ENCODE assay signal across 26 mouse cellular contexts in genomic region chr5:147327636-147328035, GRCm38 (mm10). TPM values are rescaled to one million over a fixed set of nuclear protein-coding genes. Genes with fewer than 3 reads are reported as not detected.
DNase-seq lines count a peak whose midpoint lies in the region; ATAC-seq and TF ChIP-seq lines count a peak whose summit lies in the region.
"Had no signal": no experiment of that assay in that cellular context is flagged by ENCODE, and none has a peak within 500 bp of the region (broad histone marks: within the 10 kb centered on the region; RNA-seq: fewer than 3 reads in every experiment).

No protein-coding gene starts in this region.

- no peak overlapping the region for H3K27ac ChIP-seq in intestine, postnatal 0 days (ENCODE audit: low read depth, low read length)
- no peak overlapping the region for H3K27ac ChIP-seq in intestine, embryonic 16.5 days (ENCODE audit: low read length)
- H3K27ac ChIP-seq in lung, embryonic 14.5 days (ENCODE audit: low read depth) = no peak overlapping the region
- no peak overlapping the region for H3K27ac ChIP-seq in MEL (ENCODE audit: control insufficient read depth, low read depth, low read length)
- no peak overlapping the region for H3K27ac ChIP-seq in small intestine, adult 2 months (ENCODE audit: insufficient read depth, low read depth, low read length)
- H3K27ac ChIP-seq: embryonic facial prominence, embryonic 10.5 days; hindbrain, embryonic 12.5 days; limb, embryonic 13.5 days; macrophage; midbrain, embryonic 10.5 days had no signal

- no peaks in the 10 kb centered on the region for H3K27me3 ChIP-seq in intestine, postnatal 0 days (replicated peaks; ENCODE audit: control insufficient read depth, insufficient read depth, low read length)
- H3K27me3 ChIP-seq in intestine, embryonic 16.5 days (replicated peaks; ENCODE audit: control insufficient read depth, insufficient read depth, low read length) = no peaks in the 10 kb centered on the region
- H3K27me3 ChIP-seq in lung, embryonic 14.5 days (ENCODE audit: insufficient read depth, low read length) = 0 out of 2 replicates have a peak, but pooled peaks cover under 1% of the 10 kb centered on the region
- H3K27me3 ChIP-seq in MEL (ENCODE audit: control insufficient read depth in 1 of 2, insufficient read depth in 2 of 2, low read length in 2 of 2) = no peaks in the 10 kb centered on the region
- H3K27me3 ChIP-seq in small intestine, adult 2 months (ENCODE audit: control insufficient read depth, insufficient read depth, low read length) = no peaks in the 10 kb centered on the region

- ATAC-seq in intestine, postnatal 0 days = no peak
- ATAC-seq in intestine, embryonic 16.5 days = no peak
- ATAC-seq in lung, embryonic 14.5 days (ENCODE audit: insufficient read depth) = no peak
- no peak for ATAC-seq in erythroid progenitor cell, adult 5-6 weeks (replicated peaks; ENCODE audit: low FRiP score, poor library complexity, severe bottlenecking)
- ATAC-seq: forebrain, embryonic 14.5 days had no signal

- H3K79me2 ChIP-seq in MEL (ENCODE audit: control insufficient read depth, insufficient read depth, low read length, poor library complexity) = no peaks in the 10 kb centered on the region

- H3K4me2 ChIP-seq in intestine, postnatal 0 days (replicated peaks; ENCODE audit: low read depth) = no peak overlapping the region
- no peak overlapping the region for H3K4me2 ChIP-seq in intestine, embryonic 16.5 days (ENCODE audit: low read depth, low read length)
- no peak overlapping the region for H3K4me2 ChIP-seq in lung, embryonic 14.5 days
- H3K4me2 ChIP-seq: hindbrain, embryonic 12.5 days; limb, embryonic 13.5 days had no signal

- no peak overlapping the region for H3K9ac ChIP-seq in intestine, postnatal 0 days (ENCODE audit: low read depth, low read length)
- no peak overlapping the region for H3K9ac ChIP-seq in intestine, embryonic 16.5 days (ENCODE audit: low read depth, low read length)
- no peak overlapping the region for H3K9ac ChIP-seq in lung, embryonic 14.5 days
- no peak overlapping the region for H3K9ac ChIP-seq in MEL (ENCODE audit: control insufficient read depth, low read depth, low read length, poor library complexity, severe bottlenecking)
- H3K9ac ChIP-seq: hindbrain, embryonic 12.5 days; limb, embryonic 13.5 days had no signal

- no peak for TF ChIP-seq RAD21 in MEL (IDR thresholded peaks at IDR 0.05; ENCODE audit: low read depth, low read length)

- WGBS in intestine, postnatal 0 days = 90% methylated on average over 5 of the region's 5 CpGs
- 86% methylated on average over 5 of the region's 5 CpGs for WGBS in intestine, embryonic 16.5 days
- 84% methylated on average over 5 of the region's 5 CpGs for WGBS in lung, embryonic 14.5 days
- WGBS in small intestine, adult 2 months = 91% methylated on average over 5 of the region's 5 CpGs

- DNase-seq in lung, embryonic 14.5 days = no peak
- no peak for DNase-seq in lung, postnatal 36 days
- DNase-seq in MEL (ENCODE audit: low read depth, low spot score) = no peak
- DNase-seq: adrenal gland, postnatal 36 days; cerebellum, adult 2 months; gastrocnemius, postnatal 25 days; kidney, adult 9 months; kidney, postnatal 4 days; lung, adult 2 months had no signal

- 0 out of 2 replicates have a peak, but pooled peaks have one; percentile 18 for TF ChIP-seq CTCF in intestine, postnatal 0 days (IDR thresholded peaks at IDR 0.05; ENCODE audit: low read depth)
- peak; percentile 29 for TF ChIP-seq CTCF in lung, embryonic 14.5 days (IDR thresholded peaks at IDR 0.05; ENCODE audit: low read depth)
- peak in 2 of 3 experiments; percentile 12 to 13; a peak in 2 of 6 replicates for TF ChIP-seq CTCF in MEL (IDR thresholded peaks at IDR 0.05 in 2 of 3, conservative IDR thresholded peaks at IDR 0.05 in 1 of 3; ENCODE audit: control insufficient read depth in 1 of 3, insufficient read depth in 1 of 3, low read depth in 2 of 3, low read length in 3 of 3, poor library complexity in 1 of 3, severe bottlenecking in 1 of 3)
- peak; percentile 28; the same call in 1 of the 2 replicates for TF ChIP-seq CTCF in small intestine, adult 2 months (IDR thresholded peaks at IDR 0.05; ENCODE audit: extremely low read depth, insufficient read length, insufficient replicate concordance, low read depth, low read length)

- H3K4me1 ChIP-seq in intestine, postnatal 0 days (replicated peaks; ENCODE audit: control insufficient read depth, insufficient read depth, low read length) = no peaks in the 10 kb centered on the region
- no peaks in the 10 kb centered on the region for H3K4me1 ChIP-seq in intestine, embryonic 16.5 days (ENCODE audit: control insufficient read depth, insufficient read depth, low read length)
- no peaks in the 10 kb centered on the region for H3K4me1 ChIP-seq in lung, embryonic 14.5 days (ENCODE audit: insufficient read depth)
- H3K4me1 ChIP-seq in MEL (ENCODE audit: control insufficient read depth in 1 of 2, insufficient read depth in 2 of 2, low read length in 2 of 2) = no peaks in the 10 kb centered on the region
- H3K4me1 ChIP-seq in small intestine, adult 2 months (ENCODE audit: control insufficient read depth, insufficient read depth, insufficient read length, low read length) = no peaks in the 10 kb centered on the region
- H3K4me1 ChIP-seq: embryonic facial prominence, embryonic 10.5 days; limb, embryonic 13.5 days had no signal

- no peaks in the 10 kb centered on the region for H3K9me3 ChIP-seq in intestine, postnatal 0 days (ENCODE audit: control insufficient read depth)
- H3K9me3 ChIP-seq in intestine, embryonic 16.5 days (ENCODE audit: control insufficient read depth, low read length) = no peaks in the 10 kb centered on the region
- H3K9me3 ChIP-seq in lung, embryonic 14.5 days (ENCODE audit: low read depth, low read length) = no peaks in the 10 kb centered on the region
- H3K9me3 ChIP-seq in MEL (replicated peaks; ENCODE audit: insufficient read depth, low read length) = no peaks in the 10 kb centered on the region
- H3K9me3 ChIP-seq: embryonic facial prominence, embryonic 10.5 days; hindbrain, embryonic 12.5 days; limb, embryonic 13.5 days; midbrain, embryonic 10.5 days had no signal

- no peak for TF ChIP-seq POLR2A in MEL (IDR thresholded peaks at IDR 0.05; ENCODE audit: control insufficient read depth in 1 of 2, insufficient read depth in 1 of 2, low read depth in 1 of 2, low read length in 2 of 2, poor library complexity in 1 of 2)
- TF ChIP-seq POLR2A in small intestine, adult 2 months (IDR thresholded peaks at IDR 0.05; ENCODE audit: low read depth, low read length) = no peak

- H3K4me3 ChIP-seq in intestine, postnatal 0 days (ENCODE audit: low read depth, low read length) = no peak overlapping the region
- no peak overlapping the region for H3K4me3 ChIP-seq in intestine, embryonic 16.5 days (ENCODE audit: low read length)
- H3K4me3 ChIP-seq in lung, embryonic 14.5 days (ENCODE audit: low read depth, low read length) = no peak overlapping the region
- H3K4me3 ChIP-seq in MEL (ENCODE audit: control insufficient read depth in 1 of 2, insufficient read depth in 1 of 2, low read depth in 2 of 2, low read length in 2 of 2) = no peak overlapping the region
- no peak overlapping the region for H3K4me3 ChIP-seq in small intestine, adult 2 months (ENCODE audit: low read depth, low read length)
- H3K4me3 ChIP-seq: embryonic facial prominence, embryonic 10.5 days; hindbrain, embryonic 12.5 days; limb, embryonic 13.5 days; midbrain, embryonic 10.5 days; myocyte had no signal

- H3K36me3 ChIP-seq in intestine, postnatal 0 days (ENCODE audit: control insufficient read depth, insufficient read depth) = no peaks in the 10 kb centered on the region
- no peaks in the 10 kb centered on the region for H3K36me3 ChIP-seq in intestine, embryonic 16.5 days (ENCODE audit: control insufficient read depth, insufficient read depth, low read length)
- H3K36me3 ChIP-seq in lung, embryonic 14.5 days (ENCODE audit: insufficient read depth) = no peaks in the 10 kb centered on the region
- H3K36me3 ChIP-seq in MEL (ENCODE audit: control insufficient read depth in 1 of 2, insufficient read depth in 2 of 2, low read length in 2 of 2) = no peaks in the 10 kb centered on the region
- H3K36me3 ChIP-seq in small intestine, adult 2 months (ENCODE audit: control insufficient read depth, insufficient read depth, low read length) = no peaks in the 10 kb centered on the region
- H3K36me3 ChIP-seq: embryonic facial prominence, embryonic 10.5 days; hindbrain, embryonic 12.5 days; limb, embryonic 13.5 days; midbrain, embryonic 10.5 days had no signal

- TF ChIP-seq EP300 in MEL (IDR thresholded peaks at IDR 0.05; ENCODE audit: low read depth in 1 of 2, low read length in 2 of 2) = no peak

RNA-seq across cellular contexts. Expression of gene Urad, which starts 5.4 kb away (rescaled TPM):
- polyA plus RNA-seq in intestine, postnatal 0 days (2015; fragmentation: Nextera tagmentation; extraction: Ambion mirVana) = 0.95 and 1.1 TPM in 2 replicates
- 2.6 TPM in 2 replicates for polyA plus RNA-seq in intestine, embryonic 16.5 days (2015; fragmentation: Nextera tagmentation; extraction: Ambion mirVana)
- not detected in 2 replicates for polyA plus RNA-seq in lung, embryonic 14.5 days (2014; fragmentation: Nextera tagmentation; extraction: Ambion mirVana)
- not detected in 2 replicates for total RNA-seq in MEL (2012; rRNA removed)
- not detected for polyA plus RNA-seq in MEL (2012; ENCODE audit: insufficient read depth in 1 of 2, insufficient read length in 2 of 2, low read depth in 1 of 2, low replicate concordance in 2 of 2, missing spikeins in 1 of 2)
- polyA plus RNA-seq in small intestine, adult 2 months (2012; rRNA removed) = 3.1 and 4.7 TPM in 2 replicates
- total RNA-seq in erythroid progenitor cell, adult 5-6 weeks (2015; ENCODE audit: low replicate concordance) = not detected in 2 replicates
- not detected in 2 replicates for total RNA-seq in erythroid progenitor cell, adult 5-6 weeks (2017; ENCODE audit: low replicate concordance)
- total RNA-seq: common myeloid progenitor, adult 5-6 weeks; gastrocnemius, postnatal 25 days; layer of hippocampus, postnatal 14 days; left cerebral cortex, postnatal 14 days had no signal
- polyA plus RNA-seq: cerebellum, adult 2 months; embryonic facial prominence, embryonic 10.5 days; forebrain, embryonic 14.5 days; heart, embryonic 16.5 days; hindbrain, embryonic 12.5 days; limb, embryonic 13.5 days; lung, adult 2 months; macrophage; midbrain, embryonic 10.5 days; myocyte; neural tube, embryonic 14.5 days; thymus, postnatal 0 days had no signal

RNA-seq across cellular contexts. Expression of gene Cdx2, which starts 20.6 kb away (rescaled TPM):
- 35.0 and 38.9 TPM in 2 replicates for polyA plus RNA-seq in intestine, postnatal 0 days (2015; fragmentation: Nextera tagmentation; extraction: Ambion mirVana)
- 42.1 and 46.2 TPM in 2 replicates for polyA plus RNA-seq in intestine, embryonic 16.5 days (2015; fragmentation: Nextera tagmentation; extraction: Ambion mirVana)
- polyA plus RNA-seq in lung, embryonic 14.5 days (2014; fragmentation: Nextera tagmentation; extraction: Ambion mirVana) = not detected in 2 replicates
- total RNA-seq in MEL (2012; rRNA removed) = not detected in 2 replicates
- not detected for polyA plus RNA-seq in MEL (2012; ENCODE audit: insufficient read depth in 1 of 2, insufficient read length in 2 of 2, low read depth in 1 of 2, low replicate concordance in 2 of 2, missing spikeins in 1 of 2)
- 116 and 344 TPM in 2 replicates for polyA plus RNA-seq in small intestine, adult 2 months (2012; rRNA removed)
- not detected in 2 replicates for total RNA-seq in erythroid progenitor cell, adult 5-6 weeks (2015; ENCODE audit: low replicate concordance)
- not detected in 2 replicates for total RNA-seq in erythroid progenitor cell, adult 5-6 weeks (2017; ENCODE audit: low replicate concordance)
- total RNA-seq: adrenal gland, postnatal 36 days; common myeloid progenitor, adult 5-6 weeks; gastrocnemius, postnatal 25 days; layer of hippocampus, postnatal 14 days; left cerebral cortex, postnatal 14 days had no signal
- polyA plus RNA-seq: cerebellum, adult 2 months; embryonic facial prominence, embryonic 10.5 days; forebrain, embryonic 14.5 days; hindbrain, embryonic 12.5 days; lung, adult 2 months; macrophage; midbrain, embryonic 10.5 days; myocyte; neural tube, embryonic 14.5 days had no signal

RNA-seq across cellular contexts. Expression of gene Pdx1, which starts 57.9 kb away (rescaled TPM):
- 6.7 and 9.2 TPM in 2 replicates for polyA plus RNA-seq in intestine, postnatal 0 days (2015; fragmentation: Nextera tagmentation; extraction: Ambion mirVana)
- 3.8 and 5.3 TPM in 2 replicates for polyA plus RNA-seq in intestine, embryonic 16.5 days (2015; fragmentation: Nextera tagmentation; extraction: Ambion mirVana)
- not detected in 2 replicates for polyA plus RNA-seq in lung, embryonic 14.5 days (2014; fragmentation: Nextera tagmentation; extraction: Ambion mirVana)
- not detected in 2 replicates for total RNA-seq in MEL (2012; rRNA removed)
- polyA plus RNA-seq in MEL (2012; ENCODE audit: insufficient read depth in 1 of 2, insufficient read length in 2 of 2, low read depth in 1 of 2, low replicate concordance in 2 of 2, missing spikeins in 1 of 2) = not detected
- 0.32 and 65.5 TPM in 2 replicates for polyA plus RNA-seq in small intestine, adult 2 months (2012; rRNA removed)
- total RNA-seq in erythroid progenitor cell, adult 5-6 weeks (2015; ENCODE audit: low replicate concordance) = not detected in 2 replicates
- total RNA-seq in erythroid progenitor cell, adult 5-6 weeks (2017; ENCODE audit: low replicate concordance) = not detected in 2 replicates
- total RNA-seq: adrenal gland, postnatal 36 days; common myeloid progenitor, adult 5-6 weeks; gastrocnemius, postnatal 25 days; layer of hippocampus, postnatal 14 days; left cerebral cortex, postnatal 14 days had no signal
- polyA plus RNA-seq: cerebellum, adult 2 months; embryonic facial prominence, embryonic 10.5 days; forebrain, embryonic 14.5 days; heart, embryonic 16.5 days; hindbrain, embryonic 12.5 days; limb, embryonic 13.5 days; lung, adult 2 months; macrophage; midbrain, embryonic 10.5 days; myocyte; neural tube, embryonic 14.5 days; thymus, postnatal 0 days had no signal

Comparison
In these comparisons a context has a peak if more than half of its experiments do, and no peak if none do; other contexts are left out.
1. RNA of gene Cdx2, which starts 20.6 kb away (polyA plus RNA-seq): 116 to 344 TPM in small intestine, adult 2 months, 42.1 to 46.2 TPM in intestine, embryonic 16.5 days and 35.0 to 38.9 TPM in intestine, postnatal 0 days; not detected in lung, embryonic 14.5 days and not detected in MEL; every median in the first group is over 10 times any median in the second.
2. Peak in every context shown above with its lines, with median percentiles within 50 percentile points of each other: CTCF ChIP-seq.